Mouse (Mus musculus): Measurements from ENCODE around the gene Tnpo2.

The Tnpo2 gene

GRCm38 (mm10) chr8:85026670-85027515 is 9.8 kb upstream of the Tnpo2 start, which contains the start of gene Trir:
Gene Trir (plus strand): TSS chr8:85026823.
- in situ Hi-C loops (cut with MboI, MseI), result no loop called here

DNA sequence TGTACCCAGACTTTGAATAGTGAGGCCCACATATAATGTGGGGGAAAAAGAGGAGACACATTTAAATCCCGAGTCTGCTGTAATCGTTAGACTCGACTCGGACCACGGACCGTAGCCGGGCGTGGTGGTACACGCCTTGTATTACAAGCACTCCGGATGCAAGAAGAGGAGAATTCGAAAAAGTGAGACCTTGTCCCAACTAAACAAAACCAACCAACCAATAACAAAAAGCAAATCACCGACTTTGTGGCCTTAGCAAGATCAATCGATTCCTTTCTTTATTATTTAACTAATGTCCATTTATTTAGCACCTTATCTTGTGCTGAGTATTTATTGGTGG is 9.2 kb upstream of the Tnpo2 start:
- in situ Hi-C loops (cut with MboI, MseI), result no loop called here

DNA sequence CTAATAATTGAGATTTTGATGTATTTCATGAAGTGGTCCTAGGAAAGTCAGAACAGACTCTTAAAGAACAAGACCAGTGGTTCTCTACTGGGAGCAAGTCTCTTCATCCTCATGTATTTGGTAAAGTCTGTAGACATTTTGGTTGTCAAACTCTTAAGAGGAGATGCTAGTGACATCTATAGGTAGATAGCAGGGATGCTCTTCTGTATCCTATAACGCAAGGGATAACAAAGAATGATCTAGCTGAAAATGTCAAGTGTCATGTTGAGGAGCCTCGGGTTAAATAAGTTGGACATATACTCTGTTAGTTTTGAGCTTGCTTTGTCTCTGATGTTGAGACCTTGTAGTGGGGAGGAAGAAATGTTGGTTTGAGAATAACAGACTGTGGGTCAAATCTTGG is 8.8 kb upstream of the Tnpo2 start:
- in situ Hi-C loops (cut with MboI, MseI), result no loop called here

GRCm38 (mm10) chr8:85029271-85029670 is 7.4 kb upstream of the Tnpo2 start:
- in situ Hi-C loops (cut with MboI, MseI), result no loop called here

DNA sequence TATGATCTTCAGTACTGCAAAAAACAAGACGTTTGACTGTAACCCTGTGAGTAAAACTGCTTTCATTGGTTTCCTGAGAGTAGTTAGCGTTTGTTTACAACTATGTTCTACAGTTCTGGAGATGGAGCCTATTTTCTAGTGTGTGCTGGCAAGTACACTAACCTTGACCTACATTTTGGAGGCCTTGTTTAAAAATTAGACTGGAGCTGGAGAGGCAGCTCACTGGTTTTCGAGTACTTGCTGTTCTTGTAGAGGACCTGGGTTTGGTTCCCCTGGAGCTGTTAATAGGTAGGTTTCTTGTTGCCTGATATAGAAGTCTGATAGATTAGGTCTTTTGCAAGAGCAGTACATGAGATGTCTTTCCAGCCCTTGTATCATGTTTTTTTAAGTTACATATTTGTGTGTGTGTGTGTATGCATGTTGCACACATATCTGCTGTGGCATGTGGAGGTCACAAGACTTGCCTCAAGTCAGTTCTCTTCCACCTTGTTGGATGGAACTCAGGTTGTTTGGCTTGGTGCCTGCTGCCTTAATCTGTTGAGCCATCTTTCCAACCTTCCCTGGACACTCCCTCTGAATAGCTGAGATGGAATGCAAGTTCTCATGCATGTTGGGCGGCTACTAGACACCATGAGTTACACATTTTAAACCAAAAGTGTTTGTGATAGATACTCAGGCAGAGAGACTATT is 3.9 kb upstream of the Tnpo2 start:
- in situ Hi-C loops (cut with MboI, MseI), result no loop called here

DNA sequence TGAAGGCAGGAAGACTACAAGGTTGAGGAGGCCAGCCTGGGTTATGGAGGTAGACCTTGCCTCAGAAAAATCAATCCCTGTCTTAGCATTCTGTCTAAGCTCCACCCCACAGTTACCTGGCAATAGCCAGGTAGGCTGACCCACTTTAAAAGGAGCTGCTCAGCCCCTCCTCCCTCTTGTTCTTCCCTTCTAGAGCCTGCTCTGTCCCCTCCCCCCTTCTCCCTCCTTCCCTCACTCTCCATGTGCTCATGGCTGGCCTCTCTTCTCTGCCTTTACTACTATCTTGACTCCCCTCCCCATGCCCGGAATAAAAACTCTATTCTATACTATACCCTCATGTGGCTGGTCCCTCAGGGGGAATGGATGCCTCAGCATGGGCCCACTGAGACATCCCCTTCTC is 2.8 kb upstream of the Tnpo2 start:
- in situ Hi-C loops (cut with MboI, MseI), result no loop called here

DNA sequence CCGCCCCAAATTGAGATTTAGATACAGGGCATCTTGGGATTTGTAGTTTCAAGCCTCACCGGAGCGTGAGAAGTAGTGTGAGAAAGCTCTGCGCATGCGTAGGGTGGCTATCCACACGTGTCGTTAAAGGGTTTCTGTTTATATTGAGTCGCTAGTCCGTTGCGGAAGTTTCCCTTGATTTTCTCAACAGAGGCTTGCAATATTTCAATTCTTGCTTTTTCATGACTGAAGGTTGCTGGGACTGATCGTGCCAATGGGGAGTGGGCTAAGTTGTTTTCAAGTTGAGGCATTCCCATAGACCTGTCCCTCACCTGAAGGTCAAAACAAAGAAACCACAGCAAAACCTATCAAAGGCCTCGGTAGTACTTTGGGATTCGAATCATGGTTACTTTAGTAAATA is 2.0 kb upstream of the Tnpo2 start:
- in situ Hi-C loops (cut with MboI, MseI), result loop anchor here (5.0 kb wide), 1 partner anchor 342 kb away; no protein-coding TSS in a partner anchor

DNA sequence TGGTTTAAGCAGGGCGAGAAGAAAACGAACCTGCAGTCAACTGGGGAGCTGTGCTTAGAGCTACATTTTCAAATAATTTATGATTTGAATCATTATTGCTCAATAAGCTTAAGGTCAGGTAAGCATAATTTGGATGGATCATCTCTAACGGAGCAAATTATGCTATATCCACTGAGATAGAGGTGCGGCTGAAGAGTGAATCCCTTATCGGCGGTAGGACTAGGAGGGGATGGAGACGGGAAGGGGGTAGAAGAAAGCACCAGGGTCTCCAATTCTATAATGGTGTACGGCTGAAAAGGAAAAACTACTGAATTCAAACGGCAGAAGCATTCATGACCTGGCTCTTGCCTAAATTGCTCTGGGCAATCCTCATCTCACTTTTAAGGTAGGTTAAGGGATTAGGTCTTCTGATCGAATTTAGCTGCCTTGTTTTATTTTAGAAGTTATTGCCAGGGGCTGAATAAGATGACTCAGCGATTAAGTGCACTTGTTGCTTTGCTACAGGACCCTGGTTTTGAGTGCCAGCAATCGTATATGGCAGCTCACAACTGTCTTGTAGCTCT is 1.5 kb upstream of the Tnpo2 start:
- in situ Hi-C loops (cut with MboI, MseI), result loop anchor here (5.0 kb wide), 1 partner anchor 343 kb away; no protein-coding TSS in a partner anchor

DNA sequence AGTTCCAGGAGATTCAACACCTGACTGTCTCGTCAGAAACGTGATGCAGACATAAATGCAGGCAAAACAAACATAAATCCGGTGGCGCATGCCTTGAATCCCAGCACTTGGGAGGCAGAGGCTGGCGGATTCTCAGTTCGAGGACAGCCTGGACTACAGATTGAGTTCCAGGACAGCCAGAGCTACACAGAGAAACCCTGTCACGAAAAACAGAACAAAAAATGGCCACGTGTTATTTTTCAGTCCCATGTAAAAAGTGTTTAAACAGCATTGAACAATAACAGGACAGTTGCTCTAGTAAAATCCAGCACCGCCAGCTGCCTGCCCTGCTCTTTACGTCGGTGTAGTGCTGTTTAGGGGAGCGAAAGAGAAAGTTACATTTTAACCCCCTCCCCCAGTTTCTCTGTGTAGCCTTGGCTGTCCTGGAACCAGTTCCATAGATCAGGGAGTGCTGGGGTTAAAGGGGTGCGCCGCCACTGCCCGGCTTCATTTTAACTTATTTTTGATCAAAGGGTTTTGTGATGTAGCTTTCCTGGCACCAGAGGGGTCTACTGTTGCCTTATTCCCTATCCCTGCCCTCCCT is 896 bp upstream of the Tnpo2 start:
- in situ Hi-C loops (cut with MboI, MseI), result loop anchor here (5.0 kb wide), 1 partner anchor 344 kb away; no protein-coding TSS in a partner anchor

GRCm38 (mm10) chr8:85036381-85036717 is 366 bp upstream of the Tnpo2 start:
- in situ Hi-C loops (cut with MboI, MseI), result loop anchor here (5.0 kb wide), 1 partner anchor 344 kb away; no protein-coding TSS in a partner anchor

- in situ Hi-C loops (cut with MboI, MseI), result loop anchor here (5.0 kb wide), 1 partner anchor 345 kb away; no protein-coding TSS in a partner anchor
These were observed 608 bp downstream of the Tnpo2 start for GRCm38 (mm10) chr8:85037366-85037680.

DNA sequence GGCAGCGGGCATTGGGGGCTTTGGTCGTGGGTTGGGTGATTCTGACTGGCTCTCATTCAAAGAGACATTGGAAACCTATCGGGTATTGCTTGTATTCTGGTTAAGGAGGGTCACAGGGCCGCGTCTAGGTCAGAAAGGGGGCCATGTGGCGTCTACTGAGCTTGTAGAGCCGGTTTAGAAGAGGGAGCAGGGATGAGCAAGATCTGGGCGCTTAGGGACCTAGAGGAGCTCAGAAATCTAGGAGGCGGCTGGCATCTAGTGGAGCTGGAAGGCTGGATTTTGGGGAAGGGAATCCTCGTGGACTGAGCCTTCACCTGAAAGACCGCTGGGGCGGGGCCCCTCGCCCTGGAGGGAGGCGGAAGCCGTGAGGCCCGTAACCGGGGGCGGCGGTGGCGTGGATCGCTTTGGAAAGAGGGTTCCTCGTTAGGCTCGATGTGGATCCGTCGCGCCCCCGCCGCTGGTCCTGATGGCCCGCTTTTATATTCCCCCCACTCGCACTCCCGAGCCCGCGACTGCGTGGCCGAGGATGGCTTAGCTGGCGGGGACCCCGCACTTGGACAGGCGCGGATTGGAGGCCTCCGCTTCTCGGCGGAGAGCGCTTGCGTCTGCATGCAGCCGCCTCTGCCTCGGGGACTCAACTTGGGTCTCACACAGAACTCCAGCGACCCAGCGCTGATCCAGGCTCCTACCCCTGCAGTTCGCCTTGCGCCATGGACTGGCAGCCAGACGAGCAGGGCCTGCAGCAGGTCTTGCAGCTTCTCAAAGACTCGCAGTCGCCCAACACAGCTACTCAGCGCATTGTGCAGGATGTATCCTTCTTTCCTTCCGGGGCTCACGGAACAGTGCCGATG is 1.2 kb downstream of the Tnpo2 start:
- in situ Hi-C loops (cut with MboI, MseI), result loop anchor here (5.0 kb wide), 1 partner anchor 346 kb away; no protein-coding TSS in a partner anchor

DNA sequence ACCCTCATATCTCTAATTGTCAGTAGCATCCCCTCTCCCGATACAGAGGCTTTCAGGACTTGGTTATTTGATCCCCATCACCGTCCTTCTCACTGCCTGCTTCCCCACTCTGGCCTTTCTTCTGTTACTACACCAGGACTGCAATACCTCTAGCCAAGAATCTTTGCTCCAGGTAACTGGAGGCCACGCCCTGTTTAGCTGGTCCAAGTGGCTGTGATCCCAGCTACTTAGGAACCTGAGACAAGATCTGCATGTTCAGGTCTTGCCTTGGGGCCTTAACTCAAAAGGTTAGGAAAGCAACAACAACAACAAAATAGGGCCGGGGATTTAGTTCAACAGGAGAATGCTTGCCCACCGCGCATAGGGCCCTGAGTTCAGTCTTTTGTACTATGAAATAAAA is 6.9 kb downstream of the Tnpo2 start:
- in situ Hi-C loops (cut with MboI, MseI), result no loop called here

- in situ Hi-C loops (cut with MboI, MseI), result no loop called here
These were observed 20.7 kb downstream of the Tnpo2 start for GRCm38 (mm10) chr8:85057367-85057766.

- in situ Hi-C loops (cut with MboI, MseI), result no loop called here
These were observed 23.3 kb downstream of the Tnpo2 start, which contains the start of gene Fbxw9 for GRCm38 (mm10) chr8:85059879-85060616. Gene Fbxw9 (plus strand): TSS chr8:85060055.

DNA sequence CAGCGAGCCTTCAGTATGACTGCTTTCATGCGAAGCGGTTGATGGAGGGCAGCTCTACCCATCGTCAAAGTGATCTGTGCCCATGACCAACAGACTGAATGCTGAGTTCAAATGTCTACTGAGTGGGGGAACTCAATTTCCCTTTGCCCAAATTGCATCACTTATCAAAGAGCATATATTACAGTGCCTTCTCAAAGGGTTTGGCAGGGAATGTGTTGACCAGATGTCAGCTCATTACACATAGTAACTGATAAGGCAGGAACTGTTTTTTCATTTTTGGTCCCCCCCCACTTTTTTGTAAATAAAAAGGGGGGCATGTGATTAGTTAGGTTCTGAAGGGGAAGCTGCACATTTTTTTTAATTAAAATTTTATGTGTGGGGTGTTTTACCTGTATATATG is 25.9 kb downstream of the Tnpo2 start:
- in situ Hi-C loops (cut with MboI, MseI), result no loop called here

GRCm38 (mm10) chr8:85065213-85065612 is 28.5 kb downstream of the Tnpo2 start:
- in situ Hi-C loops (cut with MboI, MseI), result no loop called here

DNA sequence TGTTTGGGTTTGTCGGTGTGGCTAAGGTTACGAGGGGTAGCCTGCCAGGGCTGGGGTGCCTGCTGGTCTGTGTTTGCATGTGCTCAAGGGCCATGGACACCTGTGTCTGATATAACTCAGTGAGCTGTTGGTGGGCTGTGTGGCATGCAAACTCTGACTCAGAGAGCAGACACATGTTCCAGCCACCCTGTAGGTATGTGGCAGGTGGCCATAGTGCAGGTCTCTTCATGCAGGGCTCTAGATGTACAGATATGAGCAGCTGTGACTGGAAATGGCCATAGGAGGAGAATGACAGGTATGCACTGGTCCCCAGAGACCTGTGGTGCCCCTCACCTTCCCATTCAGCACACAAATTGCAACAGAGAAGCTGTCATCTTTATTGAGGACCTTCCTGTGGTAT is 30.4 kb downstream of the Tnpo2 start:
- in situ Hi-C loops (cut with MboI, MseI), result no loop called here

DNA sequence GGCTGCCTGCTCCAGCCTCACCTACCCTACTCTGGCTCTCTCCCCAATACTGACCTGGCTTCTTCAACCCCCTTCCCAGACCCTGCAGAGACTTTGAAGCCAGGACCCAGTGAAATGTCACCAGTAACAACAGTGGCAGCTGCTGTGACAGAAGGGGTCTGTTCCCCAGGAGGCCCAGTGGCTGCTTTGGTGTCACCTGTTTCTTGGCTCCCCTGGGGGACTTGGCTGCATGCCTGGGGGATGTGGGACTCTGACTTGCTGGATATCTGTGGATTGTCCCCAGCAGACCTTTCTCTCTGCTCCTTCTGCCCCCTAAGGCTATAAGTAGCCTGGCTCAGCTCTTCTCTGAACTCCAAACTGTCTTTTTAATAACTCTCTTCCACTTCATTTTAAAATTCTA is 31.3 kb downstream of the Tnpo2 start, which contains the start of gene Gm5741:
Gene Gm5741 (minus strand): TSS at position 1 of the 400 bp plus-strand sequence.
- in situ Hi-C loops (cut with MboI, MseI), result no loop called here

DNA sequence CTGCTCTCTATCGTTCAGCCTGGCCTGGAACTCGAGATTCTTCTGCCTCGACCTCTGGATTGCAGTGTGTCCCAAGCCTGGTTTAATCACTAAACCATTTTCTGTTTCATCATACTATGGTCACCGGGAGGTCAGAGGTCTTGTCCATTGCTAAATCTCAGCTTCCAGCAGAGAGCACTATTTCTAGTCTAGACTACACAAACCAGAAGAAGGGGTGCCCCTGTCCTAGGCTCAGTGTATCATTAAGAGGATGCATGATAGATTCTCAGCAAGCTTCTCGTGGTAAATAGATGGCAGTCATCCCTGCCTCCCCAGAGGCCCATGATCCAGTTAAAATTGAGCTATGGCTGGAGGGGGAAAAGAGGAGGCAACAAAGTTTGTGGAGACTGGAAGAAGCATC is 34.3 kb downstream of the Tnpo2 start:
- in situ Hi-C loops (cut with MboI, MseI), result no loop called here

All from regulatory T cell (primary cell).